Mouse (Mus musculus) gastrocnemius, postnatal 10 days (tissue): ENCODE measurements around the gene Plekhh2. TPM values are rescaled to one million over a fixed set of nuclear protein-coding genes. Genes with fewer than 3 reads are reported as not detected.

Source experiments
- DNase-seq: peaks from one replicate; pipeline ENCODE4 v3.0.0; 2021; ENCODE audit warnings: mixed read lengths
- total RNA-seq, 2 experiments: library from RNA; stranded (reverse); gene quantifications; 2 replicates each; pipeline ENCODE4 v1.2.3; 2021

Plekhh2 gene
- total RNA-seq, 2 experiments from 2014 or later = 8.1 to 9.0 TPM

DNA sequence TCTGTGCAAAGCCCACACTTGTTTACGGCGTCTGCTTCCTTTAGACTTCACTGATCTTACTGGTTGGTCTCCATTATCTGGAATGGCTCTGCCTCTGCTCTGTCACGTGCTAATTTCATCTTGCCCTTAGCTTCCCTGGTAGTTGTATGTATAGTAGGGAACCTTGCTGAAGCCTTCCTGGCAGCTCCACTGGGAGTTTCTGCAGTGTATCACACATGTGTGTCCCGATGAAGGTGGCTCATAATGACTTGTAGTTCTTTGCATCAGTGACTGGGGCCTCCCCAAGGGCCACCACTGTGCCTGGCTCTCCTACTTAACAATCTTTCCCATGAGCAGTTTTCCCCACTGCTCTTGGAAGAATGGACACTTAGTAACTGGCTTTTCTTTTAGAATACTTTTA lies 96.9 kb downstream of the Plekhh2 start:
- DNase-seq = no peak

DNA sequence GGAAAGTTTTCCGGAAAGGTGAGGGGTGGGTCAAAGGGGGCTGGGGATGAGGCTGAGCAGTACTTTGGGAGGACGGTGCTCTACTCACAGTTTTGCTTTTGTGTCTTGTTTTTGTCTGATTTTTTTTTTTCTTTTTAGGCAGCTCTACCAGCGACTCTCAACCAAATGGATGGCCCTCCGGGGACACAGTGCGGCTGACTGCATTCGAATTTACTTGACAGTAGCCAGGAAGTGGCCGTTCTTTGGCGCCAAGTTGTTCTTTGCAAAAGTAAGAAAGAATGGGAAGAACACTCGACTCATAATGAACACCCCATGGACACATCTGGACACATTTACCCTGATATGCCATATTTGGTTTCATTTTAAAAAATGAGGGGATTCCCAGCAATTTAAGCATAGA lies 99.8 kb downstream of the Plekhh2 start:
- DNase-seq = peak; percentile 42

DNA sequence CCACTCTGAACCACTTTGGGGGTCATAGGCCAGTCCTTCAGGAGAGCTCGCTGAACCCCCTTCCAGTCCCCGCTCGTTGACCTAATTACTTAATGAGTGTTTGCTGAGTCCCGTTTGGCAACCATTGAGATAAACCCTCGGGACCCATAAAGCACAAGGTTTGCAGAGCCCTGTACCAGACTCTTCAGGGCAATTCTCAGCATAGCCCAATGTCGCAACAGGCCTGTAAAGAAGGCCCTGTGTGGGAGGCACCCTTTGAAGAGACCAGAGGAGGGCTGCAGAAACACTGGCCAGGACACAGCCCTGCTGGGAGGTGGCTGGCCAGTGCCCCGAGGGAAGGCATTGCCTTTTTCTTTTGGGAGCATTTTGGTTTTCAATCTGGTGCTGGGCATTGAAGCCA lies 100.3 kb downstream of the Plekhh2 start:
- no peak for DNase-seq

DNA sequence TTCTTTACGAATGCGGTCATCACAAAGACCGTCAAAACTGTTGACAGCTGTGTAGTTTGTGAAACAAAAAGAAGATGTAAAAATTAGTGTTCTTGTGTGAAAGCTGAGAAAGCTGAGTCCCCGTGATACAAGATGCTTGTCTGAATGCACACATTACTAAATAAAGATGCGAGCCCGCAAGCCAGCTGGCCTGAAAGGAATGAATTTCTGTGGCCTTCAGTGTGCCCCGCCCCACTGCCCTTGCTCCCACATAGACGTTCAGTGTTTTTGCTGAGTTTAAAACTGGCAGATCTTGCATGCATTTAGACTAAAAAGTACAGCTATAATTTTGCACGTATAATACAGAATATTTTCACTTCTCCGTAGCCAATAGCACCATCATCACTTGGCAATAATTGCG lies 104.1 kb downstream of the Plekhh2 start:
- no peak for DNase-seq

DNA sequence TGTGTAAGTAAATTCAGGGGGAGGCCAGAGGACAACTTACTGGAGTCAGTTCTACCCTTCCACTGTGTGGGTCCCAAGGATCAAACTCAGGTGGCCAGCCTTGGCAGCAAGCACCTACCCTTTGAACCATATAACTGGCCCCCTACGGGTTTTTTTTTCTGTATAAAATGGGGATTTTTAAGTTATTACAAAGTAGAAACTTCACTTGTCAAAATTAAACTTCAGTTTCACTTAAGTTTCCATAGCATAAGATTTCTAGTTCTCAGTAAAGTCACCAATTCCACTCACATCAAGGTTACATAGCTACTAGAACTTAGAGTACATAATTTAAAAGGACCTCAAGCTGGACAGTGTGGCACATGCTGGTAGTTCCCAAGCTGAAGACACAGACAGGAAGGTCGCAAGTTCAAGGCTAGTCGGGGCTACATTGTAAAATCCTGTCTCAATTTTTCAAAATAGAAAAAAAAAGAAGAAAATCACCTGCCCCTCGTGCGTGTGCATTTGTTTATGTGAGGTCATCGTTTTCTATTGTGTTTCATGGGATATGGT lies 104.9 kb downstream of the Plekhh2 start:
- DNase-seq = no peak

DNA sequence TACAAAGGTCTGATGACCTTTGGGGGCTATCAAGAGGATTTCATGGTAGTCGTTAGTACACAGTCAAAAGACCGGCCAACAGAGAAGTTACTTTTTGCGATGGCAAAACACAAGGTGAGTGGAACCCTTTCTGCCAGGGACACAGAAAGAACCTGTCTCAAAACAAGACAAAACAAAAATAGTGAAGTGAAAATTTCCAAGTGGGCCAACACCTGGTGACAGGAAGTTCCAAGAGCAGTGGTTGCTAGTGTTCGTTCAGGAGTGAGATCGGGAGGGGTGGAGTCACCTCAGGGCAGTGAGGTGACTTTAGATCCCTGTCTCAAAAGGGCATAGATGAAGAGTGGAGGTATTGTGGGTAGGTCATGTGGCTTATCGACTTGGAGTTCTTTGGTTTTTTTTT lies 106.3 kb downstream of the Plekhh2 start:
- DNase-seq = no peak

DNA sequence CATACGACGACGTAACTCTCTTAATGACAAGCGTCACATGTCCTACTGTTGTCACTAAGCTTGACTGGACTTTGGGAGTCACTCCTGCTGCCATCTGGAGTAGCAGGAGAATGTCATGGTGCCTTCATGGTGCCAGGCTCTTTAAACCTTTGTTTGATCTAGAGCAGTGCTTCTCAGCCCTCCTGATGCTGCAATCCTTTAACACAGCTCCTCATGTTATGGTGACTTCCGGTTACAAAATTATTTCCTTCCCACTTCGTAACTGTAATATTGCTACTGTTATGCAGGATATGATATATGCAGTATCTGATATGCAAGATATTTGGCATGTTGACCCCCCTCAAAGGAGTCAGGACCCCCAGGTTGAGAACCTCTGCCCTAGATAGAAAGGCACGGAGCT lies 107.4 kb downstream of the Plekhh2 start:
- DNase-seq = no peak

DNA sequence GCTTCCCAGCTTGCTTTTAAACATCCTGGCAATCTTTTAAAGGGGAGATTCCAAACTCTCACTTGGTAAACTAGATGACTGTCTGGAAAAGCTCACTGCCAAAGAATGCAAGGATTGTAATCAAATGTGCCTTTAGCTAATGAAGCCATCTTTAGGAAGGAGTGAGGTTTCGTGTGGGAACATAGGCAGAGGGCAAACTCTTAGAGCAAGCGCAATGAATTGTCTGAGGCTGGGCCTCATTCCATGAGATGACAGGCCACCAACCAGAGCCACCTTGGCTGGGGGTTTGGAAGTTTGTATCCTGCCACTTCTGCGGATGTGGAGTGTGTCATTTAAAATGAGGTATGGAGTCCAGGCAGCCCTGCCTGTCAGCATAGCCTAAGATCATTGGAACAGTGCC lies 108.4 kb downstream of the Plekhh2 start:
- no peak for DNase-seq

DNA sequence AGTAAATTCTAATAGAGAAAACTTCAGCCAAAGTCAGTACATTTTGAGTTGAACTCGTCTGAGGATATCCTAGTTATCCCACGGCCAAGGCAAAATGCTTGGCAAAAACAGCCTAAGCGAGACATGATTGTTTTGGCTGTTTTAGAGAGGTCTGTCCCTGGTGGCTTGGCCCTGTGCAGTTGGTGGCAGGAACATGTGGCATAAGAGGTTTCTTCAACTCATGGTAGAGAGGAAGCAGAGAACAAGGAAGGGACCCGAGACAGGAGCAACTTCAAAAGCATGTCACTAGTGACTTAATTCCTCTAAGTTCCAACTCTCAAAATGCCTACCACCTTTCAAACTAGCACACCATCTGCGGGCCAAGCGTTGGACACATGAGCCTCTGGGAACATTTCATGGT lies 108.9 kb downstream of the Plekhh2 start:
- DNase-seq = no peak

DNA sequence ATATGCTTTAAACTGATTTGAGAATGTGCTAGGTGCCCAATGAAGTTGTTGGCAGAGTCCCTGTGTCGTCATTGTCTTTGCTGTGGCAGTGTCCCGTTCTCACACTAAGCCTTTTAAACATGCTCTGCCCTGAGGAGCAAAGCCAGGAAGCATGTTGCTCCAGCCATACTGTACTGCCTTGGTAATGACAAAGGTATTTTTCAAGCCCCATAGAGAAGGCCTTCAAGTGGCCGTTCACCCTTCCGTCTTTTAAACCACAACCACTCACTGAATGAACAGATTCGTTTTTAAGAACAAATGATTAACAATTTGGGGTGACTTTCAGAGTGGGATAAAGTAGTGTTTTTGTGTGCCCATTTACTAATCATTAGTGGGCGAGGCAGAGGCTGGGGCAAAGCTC lies 109.5 kb downstream of the Plekhh2 start:
- no peak for DNase-seq

DNA sequence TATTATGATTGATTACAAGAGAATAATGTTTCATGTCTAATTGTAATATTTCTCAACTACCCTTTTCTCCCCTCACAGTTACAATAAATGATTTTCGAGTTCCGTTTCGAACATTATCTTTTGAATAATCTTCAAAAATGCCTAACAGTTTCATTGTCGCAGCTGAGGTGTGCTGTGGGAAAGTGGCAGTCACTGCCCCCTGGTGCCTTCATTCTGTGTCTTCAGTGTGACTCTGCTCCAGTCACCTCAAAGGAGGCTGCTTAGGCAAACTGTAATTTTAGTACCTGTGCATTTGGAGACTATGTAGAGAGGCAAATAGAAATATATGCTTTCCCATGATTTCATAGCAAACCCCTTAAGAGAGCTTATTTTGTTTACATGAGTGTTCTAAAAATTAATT lies 110.3 kb downstream of the Plekhh2 start:
- no peak for DNase-seq

DNA sequence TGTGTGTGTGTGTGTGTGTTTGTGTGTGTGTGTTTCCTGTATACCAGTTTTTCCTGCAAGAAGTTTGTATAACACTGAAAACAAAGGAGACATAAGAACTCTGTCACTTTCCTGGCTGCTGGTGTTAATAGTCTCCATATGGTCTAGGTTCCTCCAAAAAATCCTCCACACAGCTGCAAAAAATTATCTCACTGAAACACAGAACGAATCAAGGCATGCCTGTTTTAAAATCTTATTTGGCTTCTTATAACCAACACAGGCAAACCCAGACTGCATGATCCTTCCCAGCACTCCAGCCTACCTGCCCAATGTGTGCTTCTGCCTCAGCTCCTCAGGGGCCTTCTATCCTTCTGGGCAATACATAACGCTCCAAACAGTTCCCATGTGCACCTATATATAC lies 111.2 kb downstream of the Plekhh2 start:
- no peak for DNase-seq

DNA sequence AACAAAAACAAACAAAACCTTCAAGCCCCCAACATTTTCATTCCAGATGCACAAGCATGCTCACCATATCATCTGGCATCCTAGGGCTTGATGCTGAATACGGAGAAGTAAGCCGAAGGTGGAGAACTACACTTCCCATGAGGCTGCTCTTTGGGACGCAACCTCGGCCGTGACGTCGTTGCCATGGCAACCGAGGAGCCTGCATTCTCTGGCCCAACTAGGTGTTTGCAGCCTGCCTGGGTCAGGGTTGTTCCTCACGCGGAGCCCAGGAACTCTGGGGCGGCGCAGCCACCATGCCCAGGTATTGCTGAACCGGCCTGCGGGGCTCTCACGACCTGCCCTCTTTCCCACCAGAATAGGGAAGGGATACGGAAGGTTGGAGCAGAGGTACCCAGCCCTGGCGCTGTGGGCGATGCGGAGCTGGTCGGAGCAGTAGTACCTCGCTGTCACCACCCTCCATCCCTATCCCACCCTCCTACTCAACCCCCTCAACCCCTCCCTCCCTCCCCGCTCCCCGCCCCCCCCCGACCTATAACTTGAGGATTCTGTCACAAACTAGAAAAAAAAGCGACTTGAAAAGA lies 114.7 kb downstream of the Plekhh2 start, which contains the start of gene Dync2li1:
Dync2li1 (plus strand) TSS at position 221 of the 581 bp plus-strand sequence.
- DNase-seq = peak; percentile 90

DNA sequence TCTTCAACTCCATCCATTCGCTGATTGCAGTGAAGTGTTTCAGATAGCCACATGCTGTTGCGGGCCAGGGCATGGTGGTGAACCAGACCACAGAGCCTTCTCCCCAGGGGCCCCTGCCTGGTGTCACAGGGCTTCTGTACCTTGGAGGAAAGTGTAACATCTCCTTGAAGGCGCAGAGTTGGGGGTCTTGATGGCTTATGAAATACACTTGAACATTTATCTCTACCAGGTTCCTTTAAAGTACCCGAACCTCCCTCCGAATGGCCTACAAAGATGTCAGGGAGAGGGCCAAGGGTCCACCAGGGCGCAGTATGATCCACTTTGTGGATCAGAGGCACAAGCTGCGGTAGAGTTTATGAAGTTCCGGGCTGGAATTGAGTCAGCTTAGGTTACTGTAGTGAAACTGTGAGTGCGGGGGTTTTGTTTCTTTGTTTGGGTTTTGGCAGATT lies 115.2 kb downstream of the Plekhh2 start:
- no peak for DNase-seq

DNA sequence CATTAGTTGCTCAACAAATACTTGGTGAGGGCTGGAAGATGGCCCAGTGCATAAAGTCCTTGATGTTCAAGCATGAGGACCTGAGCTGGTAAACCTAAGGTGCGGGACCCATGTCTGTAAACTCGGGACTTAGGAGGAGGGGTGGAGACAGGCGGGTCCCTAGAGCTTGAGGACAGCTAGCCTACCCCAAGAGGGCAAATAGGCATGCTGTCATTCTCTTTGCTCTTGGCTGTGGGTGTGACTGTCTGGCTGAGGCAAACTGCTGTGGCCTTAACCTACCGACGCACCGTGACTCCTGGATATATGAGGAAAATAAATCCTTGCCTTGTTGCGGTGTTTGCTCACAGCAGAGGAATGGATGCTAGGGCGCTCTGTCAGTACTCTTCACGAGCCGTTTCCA lies 116.0 kb downstream of the Plekhh2 start:
- no peak for DNase-seq

DNA sequence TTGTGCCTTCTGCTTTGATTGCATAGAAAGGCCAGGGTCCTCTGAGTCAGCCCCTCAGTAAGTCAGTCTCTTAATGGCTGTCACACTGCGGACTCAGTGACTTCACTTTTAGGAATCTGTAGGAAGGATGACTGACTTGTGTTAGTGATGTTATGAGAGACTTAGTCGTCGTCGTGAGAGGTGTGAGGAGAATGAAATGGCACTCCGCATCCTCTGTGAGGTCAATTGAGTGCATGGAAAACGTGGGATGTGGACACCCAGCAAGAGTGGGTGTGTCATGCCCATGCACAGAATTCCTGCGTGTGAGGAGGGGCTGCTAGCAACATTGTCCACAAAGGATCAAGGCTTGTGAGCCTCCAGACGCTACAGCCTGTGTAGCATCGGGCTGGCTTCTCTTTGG lies 116.9 kb downstream of the Plekhh2 start:
- DNase-seq = no peak

DNA sequence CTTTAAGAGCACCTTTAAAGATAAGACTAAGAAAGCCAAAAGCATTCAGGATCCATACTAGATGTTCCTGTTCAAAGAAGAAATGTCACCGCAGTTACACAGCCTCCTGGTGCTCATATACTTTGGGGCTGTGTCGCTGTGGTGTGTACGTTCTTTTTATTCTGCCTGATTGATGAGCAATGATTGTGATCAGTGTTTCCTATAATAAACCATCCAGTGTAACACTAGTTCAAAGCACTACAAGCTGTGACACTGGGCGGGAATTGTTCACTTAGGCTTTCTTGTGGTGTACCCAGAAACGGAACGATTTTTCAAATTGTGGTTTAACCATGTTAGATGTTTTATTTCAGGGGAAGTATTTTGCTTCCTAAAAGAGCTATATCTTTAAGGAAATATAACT lies 120.1 kb downstream of the Plekhh2 start:
- no peak for DNase-seq

DNA sequence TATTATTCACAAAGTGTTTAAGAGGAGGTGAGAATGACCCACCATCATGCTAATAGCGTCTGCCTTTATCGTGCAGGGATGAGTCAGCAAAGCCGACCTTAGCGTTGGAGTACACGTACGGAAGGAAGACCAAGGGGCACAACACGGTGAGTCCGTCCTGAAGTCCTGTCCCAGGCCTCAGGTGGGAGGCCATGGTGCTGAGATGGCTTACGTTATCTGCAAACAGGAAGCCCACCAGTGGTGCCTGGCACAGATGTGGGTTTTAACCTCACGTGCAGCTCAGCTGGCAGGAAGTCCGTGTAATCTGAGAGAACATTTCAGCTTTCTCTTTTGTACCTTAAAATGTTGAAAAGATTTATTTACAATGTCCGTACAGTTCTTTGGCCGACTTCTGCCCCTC lies 121.7 kb downstream of the Plekhh2 start:
- no peak for DNase-seq

DNA sequence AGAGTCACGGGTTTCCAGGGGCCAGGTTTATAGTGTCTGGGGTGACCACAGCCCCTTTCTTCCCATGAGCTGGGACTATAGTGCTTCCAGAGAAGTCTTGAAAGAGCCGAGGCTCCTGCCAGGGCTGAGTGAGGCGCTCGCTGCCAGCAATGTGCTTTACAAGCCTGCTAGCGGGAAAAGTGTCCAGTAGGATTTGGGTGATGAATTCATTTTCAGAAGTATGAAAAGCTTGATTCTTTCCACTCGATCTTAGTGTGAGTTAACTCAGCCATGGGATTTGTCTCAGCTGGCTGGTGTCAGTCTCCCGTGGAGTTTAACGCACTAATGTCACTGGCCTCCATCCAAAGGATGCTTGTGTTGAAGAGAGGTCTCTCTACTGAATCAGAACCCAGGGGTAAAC lies 124.6 kb downstream of the Plekhh2 start:
- no peak for DNase-seq

DNA sequence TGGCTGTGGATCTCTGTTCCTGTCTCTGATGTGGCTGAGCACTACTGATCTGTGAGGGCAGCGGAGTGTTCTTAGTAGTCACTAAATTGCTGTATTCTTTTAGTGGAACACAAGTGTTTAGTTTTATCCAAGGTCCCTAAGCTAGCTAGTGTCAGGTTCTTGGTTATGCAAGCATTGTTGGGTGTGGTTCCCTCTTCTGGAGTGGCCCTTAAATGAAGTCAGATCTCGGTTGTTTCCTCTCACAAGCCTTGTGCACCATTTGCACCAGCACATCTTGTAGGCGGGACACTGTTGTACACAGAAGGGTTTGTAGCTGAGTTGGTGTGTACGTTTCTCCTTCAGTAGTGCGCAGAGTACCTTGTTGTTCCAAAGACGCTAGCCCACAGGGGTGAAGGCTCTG lies 126.3 kb downstream of the Plekhh2 start:
- DNase-seq = no peak

DNA sequence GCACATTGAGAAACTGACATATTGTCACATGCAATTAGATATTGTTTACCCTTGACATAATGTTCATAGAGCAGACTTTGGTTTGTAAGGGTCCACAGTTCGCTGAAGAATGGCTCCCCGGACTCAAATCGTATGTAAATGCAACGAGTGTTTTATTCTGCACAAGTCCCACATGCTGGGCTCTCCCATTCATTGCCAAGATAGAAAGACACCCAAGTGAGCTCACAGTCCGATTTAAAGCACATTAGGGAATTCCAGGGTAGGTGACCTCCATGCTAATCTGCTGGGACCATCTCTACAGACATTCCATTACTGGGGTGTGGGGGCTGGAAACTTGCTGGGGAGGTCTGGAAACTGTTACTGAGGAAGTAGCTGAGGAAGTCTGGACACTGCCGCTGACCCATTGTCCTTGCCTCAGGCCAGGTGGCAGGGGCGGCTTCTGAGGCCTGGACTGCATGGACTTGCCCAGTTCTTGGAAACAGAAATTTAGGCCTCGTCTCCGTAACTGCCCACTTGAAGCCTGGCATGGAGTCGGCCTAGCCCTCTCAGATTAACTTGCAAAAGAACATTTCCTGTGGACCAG lies 128.2 kb downstream of the Plekhh2 start:
- DNase-seq = no peak

DNA sequence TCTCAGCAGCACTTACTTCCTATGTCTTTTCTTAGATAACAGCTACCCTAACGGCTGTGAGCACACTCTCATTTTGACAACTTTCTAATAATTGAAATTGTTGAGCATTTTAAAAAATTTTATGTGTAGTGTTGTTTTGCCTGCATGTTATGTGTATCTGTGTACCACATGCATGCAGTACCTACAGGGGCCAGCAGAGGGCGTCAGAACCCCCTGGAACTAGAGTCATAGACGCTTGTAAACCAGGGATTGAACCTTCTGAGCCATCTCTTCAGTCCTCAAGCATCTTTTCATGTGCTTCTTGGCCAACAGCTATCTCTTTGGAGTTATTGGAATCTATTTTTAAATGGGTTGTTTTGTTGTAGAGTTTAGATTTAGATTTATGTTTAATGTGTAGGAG lies 130.2 kb downstream of the Plekhh2 start:
- peak; percentile 56 for DNase-seq

DNA sequence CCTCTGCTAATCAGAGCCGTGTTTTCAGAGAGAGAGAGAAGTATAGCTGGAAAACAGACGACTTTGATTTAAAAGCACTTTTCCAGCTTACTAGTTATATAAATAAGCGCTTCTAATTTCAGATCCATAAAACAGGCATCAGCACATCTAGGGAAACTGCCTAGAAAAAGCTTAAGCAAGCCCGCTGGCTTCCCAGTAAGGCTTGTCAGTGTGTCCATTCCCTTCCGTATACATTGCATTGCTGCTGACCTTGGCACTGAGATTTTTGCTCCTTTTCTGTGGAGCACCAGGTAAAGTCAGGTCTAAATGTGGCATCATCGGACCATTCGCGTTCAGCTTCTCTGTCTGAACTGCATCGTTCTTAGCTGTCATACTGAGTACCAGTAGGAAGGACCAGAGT lies 130.6 kb downstream of the Plekhh2 start:
- no peak for DNase-seq

DNA sequence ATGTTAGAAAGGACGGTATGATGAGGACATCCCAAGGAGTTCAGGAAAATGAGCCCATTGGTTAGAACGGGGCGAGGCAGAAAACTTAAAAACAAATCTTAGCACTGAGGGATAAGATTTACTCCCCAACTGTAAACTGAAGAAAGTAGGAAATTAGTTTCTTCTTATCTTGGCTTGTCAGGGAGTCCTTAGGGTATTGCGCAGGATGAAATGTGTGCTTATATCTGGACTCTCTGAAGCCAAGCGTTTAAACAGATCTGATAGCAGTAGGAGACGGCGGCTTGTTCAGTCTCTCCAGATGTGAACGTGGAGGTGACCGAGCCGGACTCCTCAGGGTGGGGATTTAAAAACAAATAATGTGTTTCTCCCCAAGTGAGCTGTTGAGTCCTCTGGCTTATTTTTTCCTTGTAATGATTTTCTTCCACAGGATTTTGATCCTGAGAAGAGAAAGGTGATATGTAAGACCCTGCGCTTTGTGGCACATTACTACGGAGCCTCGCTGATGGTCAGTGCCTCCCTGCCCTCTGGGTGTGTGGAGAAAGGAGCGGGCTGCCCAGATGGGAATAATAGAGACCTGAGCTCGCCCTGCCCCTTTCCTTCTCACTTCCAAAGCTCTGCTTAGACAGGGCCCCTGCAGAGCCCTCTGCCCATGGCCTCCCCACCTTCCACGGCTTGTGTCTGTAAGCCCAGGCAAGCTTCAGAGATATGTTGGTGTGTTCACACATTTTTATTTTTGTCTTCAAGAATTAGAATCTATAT lies 132.8 kb downstream of the Plekhh2 start:
- DNase-seq = no peak
